Mouse (Mus musculus) megakaryocyte, embryonic 14.5 days (primary cell): ENCODE data around the gene Hist2h2ac.
"Not testable (repeated sequence)": the region's sequence is repeated elsewhere in the genome, so short reads cannot be mapped to it uniquely, and the experiment has no call there.

ENCODE experiments used
- FLI1 ChIP-seq: IDR thresholded peaks from 2 replicates; pipeline ENCODE4 v1.6.1; 2012; ENCODE audit warnings: low read length, inconsistent platforms, mixed read lengths
- GATA1 ChIP-seq: IDR thresholded peaks from 3 replicates; pipeline ENCODE4 v1.6.1; 2012; ENCODE audit warnings: mixed read lengths, low read length, inconsistent platforms, borderline replicate concordance

DNA sequence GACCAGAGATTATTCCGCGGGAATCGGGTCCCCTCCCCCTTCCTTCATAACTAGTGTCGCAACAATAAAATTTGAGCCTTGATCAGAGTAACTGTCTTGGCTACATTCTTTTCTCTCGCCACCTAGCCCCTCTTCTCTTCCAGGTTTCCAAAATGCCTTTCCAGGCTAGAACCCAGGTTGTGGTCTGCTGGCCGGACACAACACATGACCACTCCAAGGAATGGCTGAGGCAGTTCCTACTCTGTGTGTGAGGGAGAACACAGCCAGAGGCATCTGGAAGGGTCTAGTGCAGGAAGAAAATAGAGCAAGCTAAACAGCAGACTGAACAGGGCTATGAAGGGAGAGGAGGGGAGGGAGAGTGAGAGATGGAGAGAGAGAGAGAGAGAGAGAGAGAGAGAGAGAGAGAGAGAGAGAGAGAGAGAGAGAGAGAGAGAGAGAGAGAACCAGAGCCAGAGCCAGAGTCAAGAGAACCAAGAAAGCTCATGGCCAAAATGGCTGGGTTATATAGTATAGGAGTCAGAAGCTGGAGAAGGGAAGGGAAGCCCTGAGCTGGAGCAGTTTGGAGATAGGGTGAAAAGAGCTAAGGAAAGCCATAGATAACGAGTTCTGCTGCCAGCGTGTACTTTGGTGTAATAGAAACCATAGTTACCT, 22.0 kb downstream of the Hist2h2ac start:
- TF ChIP-seq GATA1, FLI1: not testable (repeated sequence)
